Mouse (Mus musculus): ENCODE results near the gene Smg6.
A peak's percentile ranks its signal among the peaks of the same experiment; 100 is the strongest.

Smg6 gene

DNA sequence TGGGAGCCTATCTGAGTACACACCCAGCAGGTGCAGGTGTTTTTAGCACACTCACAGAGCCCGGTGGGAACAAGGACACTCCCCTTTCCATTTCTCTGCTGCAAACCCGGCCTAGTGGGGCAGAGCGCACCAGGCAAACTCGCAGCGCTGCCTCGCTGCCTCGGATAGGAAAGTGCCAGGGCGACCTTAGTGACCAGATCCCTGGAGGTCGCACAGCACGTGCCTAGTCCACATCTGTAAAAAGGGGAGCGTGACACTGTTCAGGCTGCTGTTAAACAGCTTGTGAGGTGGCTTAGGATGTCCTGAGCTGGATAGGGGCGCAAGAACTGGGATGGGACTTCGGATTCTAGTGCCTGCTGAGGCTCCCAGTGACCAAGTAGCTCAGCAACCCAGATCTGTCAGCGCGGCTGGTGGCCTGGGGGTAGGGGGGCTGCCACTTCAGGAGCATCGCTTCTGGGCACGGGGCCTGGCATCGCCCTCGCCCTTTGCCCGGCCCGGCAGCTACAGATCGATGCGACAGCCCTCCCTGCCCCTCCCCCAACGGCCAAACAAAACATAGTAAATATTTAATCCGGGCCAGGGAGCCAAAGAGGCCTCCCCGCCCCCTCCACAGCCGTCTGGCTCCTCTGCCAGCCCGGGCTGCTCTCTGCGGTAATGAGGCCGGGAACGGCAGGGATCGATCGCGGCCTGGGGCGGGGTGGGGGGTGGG is 287.9 kb downstream of the Smg6 start:
- DNase-seq (ENCODE audit: low spot score) = peak; percentile 66

Measured in embryo, embryonic 10.5 days (tissue).